Mouse (Mus musculus): ENCODE measurements around the gene Fkbp4. TPM values are rescaled to one million over a fixed set of nuclear protein-coding genes. Genes with fewer than 3 reads are reported as not detected.

Fkbp4 gene
- polyA plus RNA-seq, 1 experiment from 2014 or later: 404 TPM

DNA sequence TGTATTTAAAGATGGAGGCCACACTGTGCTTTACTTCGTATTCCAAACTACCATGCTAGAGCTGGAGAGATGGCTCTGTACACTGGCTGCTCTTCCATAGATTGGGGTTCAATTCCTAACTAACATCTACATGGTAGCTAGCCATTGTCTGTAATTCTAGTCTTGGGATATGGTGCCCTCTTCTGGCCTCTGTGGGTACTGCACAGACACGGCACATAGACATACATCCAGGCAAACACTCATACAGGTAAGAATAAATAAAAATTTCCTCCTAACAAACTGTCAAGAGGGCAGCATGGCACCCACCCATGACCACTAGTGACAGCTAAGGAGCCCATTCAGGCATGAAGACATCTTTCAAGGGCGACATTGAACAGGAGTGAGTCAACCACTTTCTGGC is 27.4 kb downstream of the Fkbp4 start:
- peaks cover 67% of the 10 kb centered on the region for H3K36me3 ChIP-seq
- 21% methylated on average over 3 of the region's 3 CpGs for WGBS

DNA sequence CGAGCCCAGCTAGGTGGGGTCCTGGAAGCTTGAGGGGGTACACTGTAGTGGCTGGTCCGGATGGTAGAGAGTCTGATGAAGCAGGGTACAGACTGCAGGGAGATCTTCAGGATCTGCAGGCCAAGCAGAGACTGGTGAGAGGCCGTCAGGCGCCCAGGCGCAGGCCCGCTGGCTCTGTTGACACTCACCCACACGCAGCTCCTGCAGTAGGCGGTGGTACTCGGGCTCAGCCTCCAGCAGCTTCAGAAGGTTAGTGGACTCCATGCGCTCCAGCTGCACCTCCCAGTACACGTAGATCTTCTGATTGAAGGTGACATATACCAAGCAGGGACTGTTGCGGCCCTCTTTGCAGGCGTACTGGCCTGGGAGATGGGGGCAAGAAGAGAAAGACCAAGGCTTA is 28.2 kb downstream of the Fkbp4 start:
- 94% methylated on average over 13 of the region's 13 CpGs for WGBS
- Histone ChIP-seq H3K4me1 (no peaks in the 10 kb centered on the region), H3K27ac (no peak overlapping the region), H3K9me3 (no peaks in the 10 kb centered on the region), H3K4me3 (no peak overlapping the region), H3K27me3 (replicated peaks) (no peaks in the 10 kb centered on the region), H3K4me2 (replicated peaks) (no peak overlapping the region), H3K9ac (no peak overlapping the region), H3K36me3 (peaks cover 64% of the 10 kb centered on the region)
- no peak for ATAC-seq (ENCODE audit: low FRiP score, low read depth)

More for the DNA sequence above, 27.4 kb downstream of the Fkbp4 start:
- Histone ChIP-seq H3K4me2 (replicated peaks) (no peak overlapping the region), H3K27me3 (replicated peaks) (no peaks in the 10 kb centered on the region), H3K27ac (no peak overlapping the region), H3K9me3 (no peaks in the 10 kb centered on the region), H3K9ac (no peak overlapping the region), H3K4me1 (no peaks in the 10 kb centered on the region), H3K4me3 (no peak overlapping the region)
- ATAC-seq (ENCODE audit: low FRiP score, low read depth): 0 out of 2 replicates have a peak, but pooled peaks have one; percentile 25

DNA sequence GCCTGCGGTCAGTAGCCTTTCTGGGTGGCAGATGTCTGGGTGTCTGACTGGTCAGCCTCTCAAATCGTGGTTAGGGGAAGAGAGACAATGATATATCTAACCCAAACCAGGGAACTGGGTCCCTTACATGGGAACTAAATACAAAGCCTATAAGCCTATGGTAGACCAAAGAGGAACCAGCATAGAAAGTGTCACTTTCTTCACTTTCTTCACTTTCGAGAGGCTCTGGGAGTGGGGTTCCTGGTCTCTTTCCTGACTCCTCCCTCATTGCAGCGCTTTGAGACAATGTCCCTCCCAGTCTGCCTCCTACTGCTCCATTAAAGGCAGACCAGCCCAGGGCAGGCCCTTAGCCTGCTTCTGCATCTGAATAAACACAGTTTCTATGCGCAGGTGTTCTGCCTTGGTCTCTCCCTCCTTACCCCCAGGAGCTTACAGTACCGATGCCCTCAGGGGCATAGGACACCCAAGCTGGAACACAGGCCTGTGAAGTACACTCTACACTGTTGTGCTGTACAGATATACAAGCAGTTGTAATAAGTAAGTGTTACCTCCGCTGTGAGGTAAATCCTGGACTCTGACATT is 29.8 kb downstream of the Fkbp4 start:
- Histone ChIP-seq H3K27ac (no peak overlapping the region), H3K9ac (no peak overlapping the region), H3K27me3 (replicated peaks) (no peaks in the 10 kb centered on the region), H3K36me3 (peaks cover 59% of the 10 kb centered on the region), H3K9me3 (no peaks in the 10 kb centered on the region), H3K4me1 (no peaks in the 10 kb centered on the region), H3K4me2 (replicated peaks) (no peak overlapping the region), H3K4me3 (no peak overlapping the region)
- ATAC-seq (ENCODE audit: low FRiP score, low read depth): no peak
- WGBS: 87% methylated on average over 7 of the region's 7 CpGs

DNA sequence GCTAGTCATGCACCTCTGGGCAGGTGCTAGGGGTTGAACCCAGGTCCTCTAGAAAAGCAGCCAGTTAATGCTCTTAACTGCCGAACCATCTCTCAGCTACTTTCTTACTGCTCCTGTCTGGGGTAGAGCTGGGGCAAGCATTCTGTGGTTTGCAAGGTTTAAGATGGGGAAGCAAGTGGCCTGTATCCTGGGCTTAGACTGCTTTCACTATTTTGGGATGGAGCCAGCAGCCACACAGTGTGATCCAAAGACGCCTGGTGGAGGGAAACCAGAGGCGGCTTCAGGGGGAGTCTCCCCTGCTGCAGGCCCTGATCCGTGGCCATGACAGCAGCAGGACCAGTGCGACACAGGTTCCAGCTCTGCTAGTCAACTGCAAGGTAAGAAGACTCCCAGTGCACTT is 33.8 kb downstream of the Fkbp4 start:
- no peak overlapping the region for H3K4me2 ChIP-seq (replicated peaks)
- no peak for ATAC-seq (ENCODE audit: low FRiP score, low read depth)
- H3K4me1 ChIP-seq: peaks cover 9% of the 10 kb centered on the region; the same call in 1 of the 2 replicates
- no peaks in the 10 kb centered on the region for H3K27me3 ChIP-seq (replicated peaks)
- H3K9ac ChIP-seq: no peak overlapping the region
- no peaks in the 10 kb centered on the region for H3K9me3 ChIP-seq
- peaks cover 28% of the 10 kb centered on the region for H3K36me3 ChIP-seq
- H3K27ac ChIP-seq: no peak overlapping the region
- H3K4me3 ChIP-seq: no peak overlapping the region
- 65% methylated on average over 5 of the region's 5 CpGs for WGBS

DNA sequence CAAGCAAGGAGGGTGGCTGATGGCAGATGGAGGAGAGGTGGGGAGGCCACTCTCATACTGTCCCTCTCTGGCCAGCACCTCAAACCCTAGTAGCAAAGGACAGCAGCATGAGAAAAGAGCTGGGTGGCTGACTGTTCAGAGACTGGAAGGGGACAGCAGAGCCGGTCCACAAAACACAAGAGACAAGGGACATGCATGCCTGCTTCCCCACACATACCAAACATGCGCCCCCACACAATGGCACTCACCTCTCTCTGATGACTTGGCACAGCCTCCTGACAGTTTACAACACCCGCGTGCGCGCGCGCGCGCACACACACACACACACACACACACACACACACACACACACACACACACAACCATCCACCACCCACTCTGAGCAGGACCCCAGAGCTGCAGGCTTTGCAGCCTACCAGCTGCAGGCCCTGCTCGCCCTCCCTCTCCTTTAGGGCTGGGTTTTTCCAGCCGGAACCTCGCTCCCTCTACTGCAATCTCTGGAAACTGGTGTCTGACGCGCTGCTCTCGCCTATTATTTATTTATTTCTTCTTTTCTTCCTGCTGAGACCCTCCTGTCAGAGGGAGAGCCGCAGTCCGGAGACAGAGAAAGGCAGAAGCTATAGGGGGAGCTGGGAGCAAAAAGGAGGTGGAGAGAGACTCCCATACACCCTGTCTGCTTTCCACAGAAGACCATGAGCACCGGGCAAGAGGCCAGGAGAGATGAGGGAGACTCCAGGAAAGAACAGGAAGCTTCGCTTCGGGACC is 38.9 kb downstream of the Fkbp4 start:
- Histone ChIP-seq H3K27me3 (replicated peaks) (no peaks in the 10 kb centered on the region), H3K4me1 (peaks cover 10% of the 10 kb centered on the region; the same call in 1 of the 2 replicates), H3K4me3 (peak overlapping the region; percentile 18), H3K9me3 (no peaks in the 10 kb centered on the region), H3K4me2 (replicated peaks) (peak overlapping the region; percentile 43), H3K36me3 (no peaks in the 10 kb centered on the region), H3K9ac (0 out of 2 replicates have a peak overlapping the region, but pooled peaks have one; percentile 21), H3K27ac (no peak overlapping the region)
- ATAC-seq (ENCODE audit: low FRiP score, low read depth): peak; percentile 78
- 55% methylated on average over 21 of the region's 21 CpGs for WGBS

DNA sequence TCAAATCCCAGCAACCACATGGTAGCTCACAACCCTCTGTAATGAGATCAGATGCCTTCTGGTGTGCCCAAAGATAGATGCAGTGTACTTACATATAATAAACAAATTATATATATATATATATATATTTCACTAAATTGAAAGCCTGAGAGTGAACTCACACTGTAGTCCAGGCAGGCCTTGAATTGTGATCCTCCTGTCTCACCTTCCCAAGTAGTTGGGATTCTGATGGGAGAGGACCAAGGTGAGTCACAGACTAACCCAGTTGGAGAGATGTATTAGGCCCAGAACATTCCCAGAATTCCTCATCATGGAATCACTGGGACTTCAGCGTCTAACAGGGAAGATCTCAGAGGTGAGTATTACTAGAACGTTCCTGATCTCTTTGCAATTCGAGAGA is 39.5 kb downstream of the Fkbp4 start, which contains the start of gene Nrip2:
Gene Nrip2, plus strand, starts transcription at position 301 of the 400 bp plus-strand sequence.
- no peaks in the 10 kb centered on the region for H3K9me3 ChIP-seq
- 79% methylated on average over 3 of the region's 3 CpGs for WGBS
- ATAC-seq (ENCODE audit: low FRiP score, low read depth): no peak
- no peaks in the 10 kb centered on the region for H3K36me3 ChIP-seq
- H3K27me3 ChIP-seq (replicated peaks): no peaks in the 10 kb centered on the region
- H3K27ac ChIP-seq: no peak within 1 kb of the TSS
- peak within 1 kb of the TSS; percentile 18 for H3K4me3 ChIP-seq
- H3K4me2 ChIP-seq (replicated peaks): peak within 1 kb of the TSS; percentile 43
- H3K9ac ChIP-seq: 0 out of 2 replicates have a peak within 1 kb of the TSS, but pooled peaks have one; percentile 21
- H3K4me1 ChIP-seq: peaks cover 10% of the 10 kb centered on the region; the same call in 1 of the 2 replicates

DNA sequence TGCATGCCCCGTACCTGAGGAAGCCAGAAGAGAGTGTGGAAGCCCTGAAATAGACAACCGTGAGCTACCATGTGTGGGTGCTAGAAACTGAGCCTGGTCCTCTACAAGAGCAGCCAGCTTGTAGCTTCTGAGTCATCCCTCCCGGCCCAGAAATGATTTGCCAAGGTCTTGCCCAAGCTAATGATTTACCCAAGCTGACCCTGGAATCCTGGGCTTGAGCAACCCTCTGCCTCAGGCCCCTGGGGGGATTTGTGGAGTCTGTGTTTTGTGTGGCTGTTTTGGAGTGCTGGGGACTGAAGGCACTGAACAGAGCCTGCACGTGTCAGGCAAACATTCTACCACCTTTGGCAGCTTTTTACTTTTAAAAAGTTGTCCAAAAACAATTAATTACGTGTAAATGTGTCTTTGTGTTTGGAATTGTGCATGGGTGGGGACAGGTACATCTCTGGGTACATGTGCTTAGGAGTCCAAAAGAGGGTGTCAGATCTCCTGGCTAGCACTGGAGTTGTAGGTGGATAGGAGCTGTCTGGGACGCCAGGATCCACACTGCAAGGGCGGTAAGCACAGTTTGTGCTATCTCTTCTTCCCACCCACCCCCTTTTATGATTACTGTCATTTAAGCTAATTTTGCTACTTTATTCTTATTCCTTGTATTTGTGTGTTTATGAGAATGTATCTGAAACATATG is 40.8 kb downstream of the Fkbp4 start:
- H3K9me3 ChIP-seq: no peaks in the 10 kb centered on the region
- no peak overlapping the region for H3K4me3 ChIP-seq
- no peak overlapping the region for H3K9ac ChIP-seq
- H3K27me3 ChIP-seq (replicated peaks): no peaks in the 10 kb centered on the region
- no peak for ATAC-seq (ENCODE audit: low FRiP score, low read depth)
- WGBS: 78% methylated on average over 7 of the region's 7 CpGs
- peaks cover 10% of the 10 kb centered on the region; the same call in 1 of the 2 replicates for H3K4me1 ChIP-seq
- no peaks in the 10 kb centered on the region for H3K36me3 ChIP-seq
- no peak overlapping the region for H3K4me2 ChIP-seq (replicated peaks)
- no peak overlapping the region for H3K27ac ChIP-seq

DNA sequence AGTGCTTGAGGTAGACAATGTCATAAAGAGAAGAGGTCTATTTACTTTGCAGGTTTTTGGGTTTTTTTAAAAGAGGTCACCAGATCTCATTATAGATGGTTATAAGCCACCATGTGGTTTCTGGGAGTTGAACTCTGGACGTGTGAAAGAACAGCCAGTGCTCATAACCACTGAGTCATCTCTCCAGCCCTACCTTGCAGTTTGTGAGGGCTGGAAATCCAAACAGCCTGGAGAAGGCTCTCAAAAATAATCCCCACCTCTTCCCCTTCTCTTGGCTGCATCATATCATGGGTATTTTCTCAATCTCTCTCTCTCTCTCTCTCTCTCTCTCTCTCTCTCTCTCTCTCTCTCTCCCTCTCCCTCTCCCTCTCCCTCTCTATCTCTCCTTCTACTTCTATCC is 47.8 kb downstream of the Fkbp4 start:
- Histone ChIP-seq H3K9me3 (no peaks in the 10 kb centered on the region), H3K9ac (no peak overlapping the region), H3K4me2 (replicated peaks) (no peak overlapping the region), H3K4me3 (no peak overlapping the region), H3K27ac (no peak overlapping the region), H3K36me3 (no peaks in the 10 kb centered on the region), H3K27me3 (replicated peaks) (no peaks in the 10 kb centered on the region), H3K4me1 (no peaks in the 10 kb centered on the region)
- no peak for ATAC-seq (ENCODE audit: low FRiP score, low read depth)
- WGBS: 61% methylated on average over 1 of the region's 1 CpGs

DNA sequence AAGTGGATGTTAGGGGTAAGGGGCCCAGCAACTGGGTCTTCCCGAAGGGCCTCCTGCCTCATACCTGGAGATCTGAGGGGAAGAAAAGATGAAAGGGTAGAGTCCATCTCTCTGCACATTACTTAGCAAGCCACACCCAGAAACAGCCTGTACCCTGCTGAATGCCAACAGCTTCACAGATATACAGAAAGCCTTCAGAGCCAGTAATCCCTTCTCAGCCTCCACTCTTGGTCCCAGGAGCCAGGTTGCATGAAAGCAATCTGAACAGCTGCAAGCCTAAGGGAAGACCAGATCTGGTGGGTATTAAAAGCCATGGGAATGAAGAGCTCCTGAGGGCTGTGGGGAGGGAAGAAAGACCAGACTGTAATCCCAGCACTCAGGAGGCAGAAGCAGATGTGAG is 49.3 kb downstream of the Fkbp4 start:
- H3K4me3 ChIP-seq: no peak overlapping the region
- no peak overlapping the region for H3K4me2 ChIP-seq (replicated peaks)
- H3K9ac ChIP-seq: no peak overlapping the region
- no peaks in the 10 kb centered on the region for H3K36me3 ChIP-seq
- no peak for ATAC-seq (ENCODE audit: low FRiP score, low read depth)
- 81% methylated on average over 1 of the region's 1 CpGs for WGBS
- H3K9me3 ChIP-seq: no peaks in the 10 kb centered on the region
- H3K27ac ChIP-seq: no peak overlapping the region
- no peaks in the 10 kb centered on the region for H3K4me1 ChIP-seq
- no peaks in the 10 kb centered on the region for H3K27me3 ChIP-seq (replicated peaks)

DNA sequence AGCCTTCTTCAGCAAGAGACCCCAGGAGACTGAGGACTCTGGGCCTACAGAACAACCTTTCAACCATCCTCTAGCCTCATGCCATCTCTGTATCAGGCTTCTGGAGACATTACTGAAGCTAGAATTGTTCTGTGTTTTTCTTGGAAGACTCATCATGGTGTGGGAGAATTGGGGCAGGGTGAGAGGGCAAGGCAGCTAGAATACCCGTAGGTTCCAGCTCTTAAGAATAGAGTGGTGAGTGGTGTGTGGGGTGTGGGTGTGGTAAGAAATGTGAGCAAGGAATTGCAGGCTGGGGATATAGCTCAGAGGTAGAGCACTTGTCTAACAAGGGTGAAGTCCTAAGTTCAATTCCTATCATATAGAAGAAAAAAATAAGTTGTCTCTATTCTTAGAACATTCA is 53.5 kb downstream of the Fkbp4 start:
- no peaks in the 10 kb centered on the region for H3K27me3 ChIP-seq (replicated peaks)
- no peaks in the 10 kb centered on the region for H3K9me3 ChIP-seq
- 86% methylated on average over 1 of the region's 1 CpGs for WGBS
- no peaks in the 10 kb centered on the region for H3K36me3 ChIP-seq
- H3K4me2 ChIP-seq (replicated peaks): no peak overlapping the region
- H3K4me1 ChIP-seq: no peaks in the 10 kb centered on the region
- H3K4me3 ChIP-seq: no peak overlapping the region
- ATAC-seq (ENCODE audit: low FRiP score, low read depth): no peak
- H3K27ac ChIP-seq: no peak overlapping the region
- H3K9ac ChIP-seq: no peak overlapping the region

DNA sequence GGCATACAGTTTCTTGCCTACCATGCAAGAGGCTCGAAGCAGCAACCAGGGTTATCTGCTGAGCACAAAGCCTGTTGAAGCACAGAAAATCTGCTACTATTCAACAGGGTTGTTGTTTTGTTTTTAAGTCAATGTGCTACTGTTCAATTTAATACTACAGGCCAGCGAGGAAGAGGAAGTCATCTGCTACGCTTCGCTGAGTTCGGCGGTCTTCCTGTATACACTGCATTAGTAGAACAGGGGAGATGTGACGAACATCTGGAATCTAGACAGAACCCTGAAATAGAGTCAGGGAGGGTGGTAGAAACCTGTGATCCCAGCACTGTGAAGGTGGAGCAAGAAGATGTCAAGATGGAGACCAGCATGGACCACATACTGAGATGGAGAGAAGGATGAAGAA is 54.7 kb downstream of the Fkbp4 start:
- H3K4me1 ChIP-seq: no peaks in the 10 kb centered on the region
- no peaks in the 10 kb centered on the region for H3K27me3 ChIP-seq (replicated peaks)
- ATAC-seq (ENCODE audit: low FRiP score, low read depth): no peak
- H3K9ac ChIP-seq: no peak overlapping the region
- H3K36me3 ChIP-seq: no peaks in the 10 kb centered on the region
- H3K4me3 ChIP-seq: no peak overlapping the region
- 69% methylated on average over 7 of the region's 7 CpGs for WGBS
- H3K9me3 ChIP-seq: no peaks in the 10 kb centered on the region
- no peak overlapping the region for H3K4me2 ChIP-seq (replicated peaks)
- H3K27ac ChIP-seq: no peak overlapping the region

DNA sequence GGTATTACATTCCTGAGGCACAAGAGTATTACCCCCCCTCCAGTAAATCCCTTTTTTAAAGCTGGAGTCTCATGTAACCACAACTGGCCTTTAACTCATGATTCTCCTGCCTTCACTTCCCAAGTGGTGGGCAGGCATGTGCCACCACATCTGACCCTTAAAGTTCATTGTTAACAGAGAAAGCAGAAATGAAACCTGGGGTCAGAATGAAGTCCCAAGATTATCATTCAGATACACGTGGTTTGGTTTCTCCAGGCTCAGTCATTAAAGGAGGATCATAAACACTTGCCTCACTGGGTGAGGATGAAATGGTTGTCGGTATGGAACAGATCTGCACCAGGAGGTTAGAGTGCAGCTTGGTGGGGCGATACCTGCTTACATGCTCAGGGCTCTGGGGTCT is 57.2 kb downstream of the Fkbp4 start:
- Histone ChIP-seq H3K27me3 (replicated peaks) (no peaks in the 10 kb centered on the region), H3K4me1 (no peaks in the 10 kb centered on the region), H3K4me2 (replicated peaks) (no peak overlapping the region), H3K9me3 (no peaks in the 10 kb centered on the region), H3K36me3 (peaks cover 3% of the 10 kb centered on the region; the same call in 1 of the 2 replicates), H3K9ac (no peak overlapping the region), H3K4me3 (no peak overlapping the region), H3K27ac (no peak overlapping the region)
- 78% methylated on average over 3 of the region's 3 CpGs for WGBS
- no peak for ATAC-seq (ENCODE audit: low FRiP score, low read depth)

Data from neural tube, embryonic 12.5 days (tissue).